Mouse (Mus musculus) kidney, embryonic 15.5 days (tissue): Measurements from ENCODE around the gene Ccn5. TPM values are rescaled to one million over a fixed set of nuclear protein-coding genes. Genes with fewer than 3 reads are reported as not detected.
A peak's percentile ranks its signal among the peaks of the same experiment; 100 is the strongest.

Source experiments
- ATAC-seq: fragments of 200-750 bp; cut with Nextera tagmentation; replicated peaks from 2 replicates; pipeline ENCODE4 v1.8.0; 2017; ENCODE audit warnings: moderate TSS enrichment; ENCODE audit not compliant: low FRiP score
- H3K27ac ChIP-seq: fragments of 300-500 bp; sonication (generic); 2 replicates; pipeline ENCODE4 v1.5.1; 2015; ENCODE audit warnings: mild to moderate bottlenecking, inconsistent platforms
- H3K27me3 ChIP-seq: fragments of 300-500 bp; sonication (generic); 2 replicates; pipeline ENCODE4 v1.6.1; 2015; ENCODE audit warnings: inconsistent platforms
- H3K36me3 ChIP-seq: fragments of 300-500 bp; sonication (generic); 2 replicates; pipeline ENCODE4 v1.6.1; 2015; ENCODE audit warnings: inconsistent platforms
- H3K4me1 ChIP-seq: fragments of 300-500 bp; sonication (generic); 2 replicates; pipeline ENCODE4 v1.6.1; 2015; ENCODE audit warnings: inconsistent platforms
- H3K4me2 ChIP-seq: fragments of 300-500 bp; sonication (generic); 2 replicates; pipeline ENCODE4 v1.6.1; 2015; ENCODE audit warnings: moderate library complexity, mild to moderate bottlenecking, inconsistent platforms
- H3K4me3 ChIP-seq: fragments of 300-500 bp; sonication (generic); replicated peaks from 2 replicates; pipeline ENCODE4 v1.5.1; 2015; ENCODE audit warnings: mild to moderate bottlenecking, inconsistent platforms
- H3K9ac ChIP-seq: fragments of 300-500 bp; sonication (generic); 2 replicates; pipeline ENCODE4 v1.6.1; 2015; ENCODE audit warnings: mild to moderate bottlenecking, inconsistent platforms
- H3K9me3 ChIP-seq: fragments of 300-500 bp; sonication (generic); replicated peaks from 2 replicates; pipeline ENCODE4 v1.6.1; 2016; ENCODE audit warnings: inconsistent platforms
- WGBS: fragments of 180-500 bp; shearing (Covaris S2); methylation state at CpG from one replicate; pipeline ENCODE4 v1.1.7; 2015; ENCODE audit warnings: mixed read lengths; 5-methylcytosine and 5-hydroxymethylcytosine counted together
- polyA plus RNA-seq: library from polyadenylated mRNA; unstranded; fragments of >200 nt; fragmentation: Nextera tagmentation; extraction: Ambion mirVana; gene quantifications from 2 replicates; pipeline ENCODE4 v1.2.1, GENCODE M21; 2015

Gene Ccn5
- 0.62 and 1.0 TPM in 2 replicates for polyA plus RNA-seq

GRCm38 (mm10) chr2:163820607-163821006 lies at the start of gene Ccn5:
Gene Ccn5 (plus strand): TSS chr2:163820861.
- Histone ChIP-seq H3K27ac (no peak within 1 kb of the TSS), H3K4me2 (no peak within 1 kb of the TSS), H3K27me3 (0 out of 2 replicates have a peak, but pooled peaks cover 3% of the 10 kb centered on the region), H3K4me3 (no peak within 1 kb of the TSS), H3K9ac (no peak within 1 kb of the TSS), H3K36me3 (no peaks in the 10 kb centered on the region), H3K9me3 (no peaks in the 10 kb centered on the region), H3K4me1 (peaks cover 7% of the 10 kb centered on the region)
- no peak for ATAC-seq
- WGBS, result 71% methylated on average over 4 of the region's 4 CpGs

GRCm38 (mm10) chr2:163776661-163777060 lies 44.0 kb upstream of the Ccn5 start:
- Histone ChIP-seq H3K4me3 (no peak overlapping the region), H3K9me3 (no peaks in the 10 kb centered on the region), H3K27ac (no peak overlapping the region), H3K9ac (no peak overlapping the region), H3K4me2 (no peak overlapping the region), H3K36me3 (no peaks in the 10 kb centered on the region), H3K27me3 (no peaks in the 10 kb centered on the region), H3K4me1 (no peaks in the 10 kb centered on the region)
- 21% methylated on average over 13 of the region's 13 CpGs for WGBS
- ATAC-seq, result no peak

- Histone ChIP-seq H3K9ac (no peak overlapping the region), H3K4me2 (no peak overlapping the region), H3K4me3 (no peak overlapping the region), H3K36me3 (no peaks in the 10 kb centered on the region), H3K27ac (no peak overlapping the region), H3K9me3 (no peaks in the 10 kb centered on the region), H3K4me1 (no peaks in the 10 kb centered on the region), H3K27me3 (no peaks in the 10 kb centered on the region)
- 9% methylated on average over 2 of the region's 2 CpGs for WGBS
- ATAC-seq, result no peak
Observed at GRCm38 (mm10) chr2:163777061-163777460, 43.6 kb upstream of the Ccn5 start.

- H3K4me3 ChIP-seq, result no peak overlapping the region
- no peaks in the 10 kb centered on the region for H3K36me3 ChIP-seq
- H3K27ac ChIP-seq, result no peak overlapping the region
- no peaks in the 10 kb centered on the region for H3K9me3 ChIP-seq
- 78% methylated on average over 4 of the region's 4 CpGs for WGBS
- no peak overlapping the region for H3K9ac ChIP-seq
- H3K4me2 ChIP-seq, result no peak overlapping the region
- H3K27me3 ChIP-seq, result no peaks in the 10 kb centered on the region
- H3K4me1 ChIP-seq, result no peaks in the 10 kb centered on the region
- no peak for ATAC-seq
Observed at GRCm38 (mm10) chr2:163778896-163779295, 41.8 kb upstream of the Ccn5 start.

- H3K4me3 ChIP-seq, result no peak overlapping the region
- H3K27me3 ChIP-seq, result no peaks in the 10 kb centered on the region
- H3K9ac ChIP-seq, result no peak overlapping the region
- H3K4me2 ChIP-seq, result no peak overlapping the region
- no peaks in the 10 kb centered on the region for H3K4me1 ChIP-seq
- ATAC-seq, result no peak
- 86% methylated on average over 6 of the region's 6 CpGs for WGBS
- no peaks in the 10 kb centered on the region for H3K36me3 ChIP-seq
- no peaks in the 10 kb centered on the region for H3K9me3 ChIP-seq
- H3K27ac ChIP-seq, result no peak overlapping the region
Observed at GRCm38 (mm10) chr2:163783368-163783767, 37.3 kb upstream of the Ccn5 start.

GRCm38 (mm10) chr2:163783901-163784300 lies 36.8 kb upstream of the Ccn5 start:
- Histone ChIP-seq H3K4me2 (no peak overlapping the region), H3K27me3 (no peaks in the 10 kb centered on the region), H3K4me1 (no peaks in the 10 kb centered on the region), H3K9ac (no peak overlapping the region), H3K27ac (no peak overlapping the region), H3K9me3 (no peaks in the 10 kb centered on the region), H3K36me3 (no peaks in the 10 kb centered on the region), H3K4me3 (no peak overlapping the region)
- ATAC-seq, result no peak
- WGBS, result 58% methylated on average over 4 of the region's 4 CpGs

- Histone ChIP-seq H3K4me2 (no peak overlapping the region), H3K9me3 (no peaks in the 10 kb centered on the region), H3K27ac (no peak overlapping the region), H3K27me3 (no peaks in the 10 kb centered on the region), H3K4me3 (no peak overlapping the region), H3K9ac (no peak overlapping the region), H3K4me1 (no peaks in the 10 kb centered on the region), H3K36me3 (no peaks in the 10 kb centered on the region)
- 87% methylated on average over 6 of the region's 6 CpGs for WGBS
- no peak for ATAC-seq
Observed at GRCm38 (mm10) chr2:163787086-163787485, 33.6 kb upstream of the Ccn5 start.

- H3K4me3 ChIP-seq, result no peak overlapping the region
- no peaks in the 10 kb centered on the region for H3K27me3 ChIP-seq
- H3K4me1 ChIP-seq, result no peaks in the 10 kb centered on the region
- H3K9me3 ChIP-seq, result no peaks in the 10 kb centered on the region
- no peaks in the 10 kb centered on the region for H3K36me3 ChIP-seq
- 47% methylated on average over 3 of the region's 3 CpGs for WGBS
- ATAC-seq, result 0 out of 2 replicates have a peak, but pooled peaks have one; percentile 40
- no peak overlapping the region for H3K9ac ChIP-seq
- no peak overlapping the region for H3K4me2 ChIP-seq
- H3K27ac ChIP-seq, result no peak overlapping the region
Observed at GRCm38 (mm10) chr2:163787709-163788108, 33.0 kb upstream of the Ccn5 start.

- no peak for ATAC-seq
- no peaks in the 10 kb centered on the region for H3K36me3 ChIP-seq
- no peak overlapping the region for H3K4me3 ChIP-seq
- no peaks in the 10 kb centered on the region for H3K9me3 ChIP-seq
- no peak overlapping the region for H3K4me2 ChIP-seq
- H3K9ac ChIP-seq, result no peak overlapping the region
- WGBS, result 79% methylated on average over 4 of the region's 4 CpGs
- H3K27me3 ChIP-seq, result no peaks in the 10 kb centered on the region
- H3K4me1 ChIP-seq, result no peaks in the 10 kb centered on the region
- H3K27ac ChIP-seq, result no peak overlapping the region
Observed at GRCm38 (mm10) chr2:163788484-163788883, 32.2 kb upstream of the Ccn5 start.

GRCm38 (mm10) chr2:163798411-163798810 lies 22.2 kb upstream of the Ccn5 start:
- Histone ChIP-seq H3K9me3 (no peaks in the 10 kb centered on the region), H3K4me2 (no peak overlapping the region), H3K27ac (no peak overlapping the region), H3K4me1 (no peaks in the 10 kb centered on the region), H3K4me3 (no peak overlapping the region), H3K27me3 (no peaks in the 10 kb centered on the region), H3K36me3 (no peaks in the 10 kb centered on the region), H3K9ac (no peak overlapping the region)
- 84% methylated on average over 7 of the region's 7 CpGs for WGBS
- ATAC-seq, result no peak

GRCm38 (mm10) chr2:163800832-163801231 lies 19.8 kb upstream of the Ccn5 start:
- H3K27ac ChIP-seq, result no peak overlapping the region
- 33% methylated on average over 3 of the region's 3 CpGs for WGBS
- no peak overlapping the region for H3K9ac ChIP-seq
- no peak overlapping the region for H3K4me2 ChIP-seq
- H3K4me1 ChIP-seq, result no peaks in the 10 kb centered on the region
- H3K27me3 ChIP-seq, result no peaks in the 10 kb centered on the region
- no peak overlapping the region for H3K4me3 ChIP-seq
- no peak for ATAC-seq
- H3K36me3 ChIP-seq, result no peaks in the 10 kb centered on the region
- no peaks in the 10 kb centered on the region for H3K9me3 ChIP-seq

GRCm38 (mm10) chr2:163801406-163801805 lies 19.3 kb upstream of the Ccn5 start:
- Histone ChIP-seq H3K9ac (no peak overlapping the region), H3K27me3 (no peaks in the 10 kb centered on the region), H3K9me3 (no peaks in the 10 kb centered on the region), H3K4me2 (no peak overlapping the region), H3K4me1 (no peaks in the 10 kb centered on the region), H3K36me3 (no peaks in the 10 kb centered on the region), H3K27ac (no peak overlapping the region), H3K4me3 (no peak overlapping the region)
- 87% methylated on average over 5 of the region's 5 CpGs for WGBS
- no peak for ATAC-seq

GRCm38 (mm10) chr2:163803838-163804237 lies 16.8 kb upstream of the Ccn5 start:
- H3K27me3 ChIP-seq, result no peaks in the 10 kb centered on the region
- H3K4me2 ChIP-seq, result no peak overlapping the region
- no peaks in the 10 kb centered on the region for H3K4me1 ChIP-seq
- H3K27ac ChIP-seq, result no peak overlapping the region
- H3K9ac ChIP-seq, result no peak overlapping the region
- H3K36me3 ChIP-seq, result no peaks in the 10 kb centered on the region
- 65% methylated on average over 5 of the region's 5 CpGs for WGBS
- no peak overlapping the region for H3K4me3 ChIP-seq
- ATAC-seq, result no peak
- H3K9me3 ChIP-seq, result no peaks in the 10 kb centered on the region
